Mouse (Mus musculus) hindbrain, embryonic 14.5 days (tissue): ENCODE measurements around the gene Atpif1. TPM values are rescaled to one million over a fixed set of nuclear protein-coding genes. Genes with fewer than 3 reads are reported as not detected.

Experiments
- ATAC-seq: fragments of 200-750 bp; cut with Nextera tagmentation; 2 replicates; pipeline ENCODE4 v1.8.0; 2017; ENCODE audit warnings: moderate number of reproducible peaks, mild to moderate bottlenecking, moderate TSS enrichment, moderate library complexity; ENCODE audit not compliant: low FRiP score
- DNase-seq: peaks from one replicate; pipeline ENCODE4 v3.0.0-alpha.2; 2015; ENCODE audit warnings: low spot score
- H3K27ac ChIP-seq: fragments of 300-500 bp; sonication (generic); 2 replicates; pipeline ENCODE4 v1.5.1; 2014; ENCODE audit warnings: mild to moderate bottlenecking, moderate library complexity
- H3K27me3 ChIP-seq: fragments of 300-500 bp; sonication (generic); 2 replicates; pipeline ENCODE4 v1.6.1; 2014; ENCODE audit warnings: mild to moderate bottlenecking, low read length, mixed read lengths; ENCODE audit not compliant: control insufficient read depth, insufficient read depth
- H3K36me3 ChIP-seq: fragments of 300-500 bp; sonication (generic); replicated peaks from 2 replicates; pipeline ENCODE4 v1.6.1; 2014; ENCODE audit not compliant: control insufficient read depth, insufficient read depth
- H3K4me1 ChIP-seq: fragments of 300-500 bp; sonication (generic); replicated peaks from 2 replicates; pipeline ENCODE4 v1.6.1; 2014; ENCODE audit warnings: antibody characterized with exemption, low read length, mixed read lengths; ENCODE audit not compliant: control insufficient read depth, insufficient read depth
- H3K4me2 ChIP-seq: fragments of 300-500 bp; sonication (generic); replicated peaks from 2 replicates; pipeline ENCODE4 v1.6.1; 2014; ENCODE audit warnings: mild to moderate bottlenecking, moderate library complexity
- H3K4me3 ChIP-seq: fragments of 300-500 bp; sonication (generic); replicated peaks from 2 replicates; pipeline ENCODE4 v1.5.1; 2014; ENCODE audit warnings: mild to moderate bottlenecking, low read length
- H3K9ac ChIP-seq: fragments of 300-500 bp; sonication (generic); 2 replicates; pipeline ENCODE4 v1.6.1; 2014
- H3K9me3 ChIP-seq: fragments of 300-500 bp; sonication (generic); 2 replicates; pipeline ENCODE4 v1.6.1; 2016; ENCODE audit warnings: low read length; ENCODE audit not compliant: control insufficient read depth
- WGBS: fragments of 180-500 bp; shearing (Covaris S2); extraction: QIAGEN DNeasy Blood & Tissue Kit; methylation state at CpG from one replicate; pipeline ENCODE4 v1.1.7; 2014; 5-methylcytosine and 5-hydroxymethylcytosine counted together
- polyA plus RNA-seq: library from polyadenylated mRNA; unstranded; fragments of >200 nt; fragmentation: Nextera tagmentation; extraction: Ambion mirVana; gene quantifications from 2 replicates; pipeline ENCODE4 v1.2.1, GENCODE M21; 2014

Atpif1 gene
- polyA plus RNA-seq, 1 experiment from 2014 or later = 1,589 TPM

DNA sequence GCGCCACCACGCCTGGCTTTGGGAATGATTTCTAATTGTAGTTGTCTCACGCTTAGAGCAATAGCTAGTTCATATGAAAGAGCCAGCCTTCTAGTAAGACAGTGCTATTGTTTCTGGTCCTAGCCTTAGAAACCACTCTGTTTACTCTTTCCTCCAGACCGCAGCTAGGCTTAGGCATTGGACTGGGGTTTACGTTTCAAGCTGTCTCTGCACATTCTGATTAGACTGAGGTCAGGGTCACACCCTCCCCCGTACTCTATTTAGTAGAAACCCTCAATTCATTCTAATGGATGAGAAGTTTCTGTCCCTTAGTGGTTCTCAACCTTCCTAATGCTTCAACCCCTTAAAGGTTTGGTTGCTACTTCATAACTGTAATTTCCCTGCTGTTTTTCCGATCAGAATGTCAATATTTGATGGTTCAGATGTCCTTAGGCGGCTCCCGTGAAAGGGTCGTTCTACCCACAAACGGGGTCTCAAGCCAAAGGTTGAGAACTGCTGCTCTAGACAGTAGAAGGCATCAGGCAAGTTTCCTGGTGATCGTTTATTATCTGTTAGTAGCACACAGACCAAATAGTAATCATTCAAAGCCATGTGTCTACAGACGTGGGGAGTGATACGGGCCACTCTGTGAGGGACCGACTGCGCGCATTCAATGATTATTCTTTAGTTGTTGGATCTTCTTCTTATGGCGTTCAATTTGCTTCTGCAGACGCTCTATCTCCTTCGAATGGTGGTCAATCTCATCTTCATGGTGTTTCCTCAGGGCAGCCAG, 3.2 kb downstream of the Atpif1 start:
- Histone ChIP-seq H3K4me3 (no peak overlapping the region), H3K36me3 (peaks cover 21% of the 10 kb centered on the region), H3K27ac (no peak overlapping the region), H3K9ac (no peak overlapping the region), H3K9me3 (no peaks in the 10 kb centered on the region), H3K4me2 (no peak overlapping the region), H3K27me3 (no peaks in the 10 kb centered on the region), H3K4me1 (peaks cover 22% of the 10 kb centered on the region)
- no peak for DNase-seq
- no peak for ATAC-seq
- WGBS = 96% methylated on average over 20 of the region's 20 CpGs

DNA sequence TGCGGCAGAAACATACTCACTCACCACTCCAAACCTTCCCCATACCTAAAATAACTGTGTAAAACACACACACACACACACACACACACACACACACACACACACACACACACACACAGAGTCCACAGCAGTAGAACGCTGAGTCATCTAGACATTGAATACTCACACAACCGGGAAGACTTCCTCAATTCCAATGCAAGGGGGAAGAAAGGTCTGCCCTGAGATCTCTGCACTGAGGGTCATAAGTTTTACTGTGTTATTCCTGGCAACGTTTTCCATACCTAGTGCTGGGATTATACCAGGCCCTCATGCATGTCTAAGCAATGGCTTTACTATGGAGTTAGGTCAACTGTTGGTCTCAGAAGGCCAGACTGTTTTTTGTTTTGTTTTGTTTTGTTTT, 4.1 kb downstream of the Atpif1 start:
- no peak overlapping the region for H3K9ac ChIP-seq
- no peaks in the 10 kb centered on the region for H3K27me3 ChIP-seq
- ATAC-seq (no peak), DNase-seq (no peak)
- peaks cover 21% of the 10 kb centered on the region for H3K36me3 ChIP-seq
- WGBS = 89% methylated on average over 4 of the region's 4 CpGs
- no peak overlapping the region for H3K27ac ChIP-seq
- H3K4me3 ChIP-seq = no peak overlapping the region
- no peak overlapping the region for H3K4me2 ChIP-seq
- H3K9me3 ChIP-seq = no peaks in the 10 kb centered on the region
- peaks cover 22% of the 10 kb centered on the region for H3K4me1 ChIP-seq

- no peaks in the 10 kb centered on the region for H3K9me3 ChIP-seq
- H3K27ac ChIP-seq = no peak overlapping the region
- H3K36me3 ChIP-seq = peaks cover 21% of the 10 kb centered on the region
- H3K9ac ChIP-seq = no peak overlapping the region
- 93% methylated on average over 8 of the region's 8 CpGs for WGBS
- ATAC-seq (no peak), DNase-seq (no peak)
- H3K4me2 ChIP-seq = no peak overlapping the region
- peaks cover 18% of the 10 kb centered on the region for H3K4me1 ChIP-seq
- H3K4me3 ChIP-seq = no peak overlapping the region
- H3K27me3 ChIP-seq = no peaks in the 10 kb centered on the region
These were observed 5.4 kb downstream of the Atpif1 start for GRCm38 (mm10) chr4:132527917-132528522.

DNA sequence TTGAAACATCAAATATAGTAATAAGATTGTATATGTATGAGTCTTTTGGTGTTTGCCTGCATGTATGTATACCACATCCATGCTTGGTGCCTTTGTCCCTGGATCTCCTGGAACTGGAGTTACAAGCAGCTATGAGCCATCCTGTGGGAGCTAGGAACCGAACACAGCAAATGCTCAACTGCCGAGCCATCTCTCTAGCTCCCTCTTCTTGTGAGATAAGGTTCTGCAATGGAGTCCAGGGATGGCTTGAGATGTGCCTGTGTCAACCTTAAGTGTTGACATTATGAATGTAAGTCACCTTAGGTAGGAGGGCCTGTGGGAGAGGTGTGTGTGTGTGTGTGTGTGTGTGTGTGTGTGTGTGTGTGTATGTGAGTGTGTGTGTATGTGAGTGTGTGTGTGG, 6.8 kb downstream of the Atpif1 start:
- 53% methylated on average over 2 of the region's 2 CpGs for WGBS
- H3K4me2 ChIP-seq = no peak overlapping the region
- H3K27me3 ChIP-seq = no peaks in the 10 kb centered on the region
- ATAC-seq = no peak
- H3K4me3 ChIP-seq = no peak overlapping the region
- H3K27ac ChIP-seq = no peak overlapping the region
- DNase-seq = no peak
- peaks cover 8% of the 10 kb centered on the region for H3K4me1 ChIP-seq
- H3K9ac ChIP-seq = no peak overlapping the region
- H3K9me3 ChIP-seq = no peaks in the 10 kb centered on the region
- peaks cover 21% of the 10 kb centered on the region for H3K36me3 ChIP-seq

DNA sequence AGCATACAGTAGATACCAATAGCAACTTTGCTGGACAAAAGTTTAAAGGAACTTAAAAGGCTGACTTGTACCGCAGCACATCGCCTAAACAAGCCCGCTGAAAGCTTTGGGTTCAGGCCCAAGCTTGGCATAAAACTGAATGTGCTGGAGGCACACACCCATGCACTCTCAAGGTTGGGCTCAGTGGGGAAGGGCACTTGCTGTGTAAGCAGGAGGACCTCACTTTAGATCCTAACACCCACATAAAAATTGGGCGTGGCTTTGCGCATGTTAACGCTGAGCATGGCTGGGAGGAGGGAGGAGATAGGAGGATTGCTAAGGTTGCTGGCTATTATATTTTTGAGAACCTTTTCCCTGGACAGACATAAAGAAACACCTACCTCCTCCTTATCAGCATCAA, 8.7 kb downstream of the Atpif1 start:
- 43% methylated on average over 6 of the region's 6 CpGs for WGBS
- H3K4me2 ChIP-seq = no peak overlapping the region
- DNase-seq = no peak
- H3K9me3 ChIP-seq = no peaks in the 10 kb centered on the region
- no peak overlapping the region for H3K9ac ChIP-seq
- H3K27ac ChIP-seq = no peak overlapping the region
- H3K27me3 ChIP-seq = no peaks in the 10 kb centered on the region
- no peak overlapping the region for H3K4me3 ChIP-seq
- H3K36me3 ChIP-seq = peaks cover 7% of the 10 kb centered on the region
- H3K4me1 ChIP-seq = no peaks in the 10 kb centered on the region
- ATAC-seq = no peak

DNA sequence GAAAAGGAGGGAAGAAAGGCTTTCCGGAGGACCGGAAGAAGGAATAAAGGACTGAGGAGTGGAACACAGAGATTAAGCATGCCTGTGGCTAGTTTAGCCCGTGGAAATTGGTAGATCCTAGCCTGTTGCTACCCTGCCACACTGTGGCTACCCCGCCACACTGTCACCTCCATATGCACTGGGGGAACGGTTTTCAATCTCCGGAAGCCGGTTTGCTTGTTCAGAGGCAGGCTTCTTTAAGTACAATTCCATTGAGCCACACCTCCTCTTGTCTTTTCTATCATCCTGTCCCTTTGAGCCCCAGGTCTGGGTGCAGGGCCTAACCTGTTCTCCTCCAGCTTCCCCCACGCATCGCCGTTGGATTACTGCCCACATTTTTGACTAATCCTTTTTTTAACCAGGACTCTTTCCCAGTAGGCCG, 9.1 kb downstream of the Atpif1 start:
- no peak overlapping the region for H3K27ac ChIP-seq
- no peaks in the 10 kb centered on the region for H3K27me3 ChIP-seq
- no peak for ATAC-seq
- H3K9me3 ChIP-seq = no peaks in the 10 kb centered on the region
- H3K4me2 ChIP-seq = no peak overlapping the region
- H3K9ac ChIP-seq = no peak overlapping the region
- no peak for DNase-seq
- no peaks in the 10 kb centered on the region for H3K4me1 ChIP-seq
- WGBS = 18% methylated on average over 11 of the region's 11 CpGs
- peaks cover 3% of the 10 kb centered on the region; the same call in 1 of the 2 replicates for H3K36me3 ChIP-seq
- H3K4me3 ChIP-seq = no peak overlapping the region

DNA sequence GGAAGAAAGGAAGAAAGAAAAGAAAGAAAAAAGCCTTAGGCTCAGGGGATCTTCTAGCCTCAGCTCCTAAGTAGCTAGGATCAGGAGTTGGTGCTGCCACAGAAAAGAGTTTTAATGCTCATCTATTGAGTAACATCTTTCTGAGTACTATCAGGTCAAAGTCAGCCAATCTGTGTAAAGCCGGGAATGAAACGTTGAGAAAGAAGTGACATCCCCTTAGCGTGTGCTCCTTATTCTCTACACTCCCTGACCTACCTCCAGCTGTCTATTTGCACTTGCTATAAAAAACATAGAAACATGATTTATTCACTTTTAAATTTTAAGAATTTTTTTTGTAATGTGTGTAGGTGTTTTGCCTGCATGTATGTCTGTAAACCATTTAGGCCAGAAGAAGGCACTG, 14.3 kb downstream of the Atpif1 start:
- Histone ChIP-seq H3K4me1 (peaks cover 5% of the 10 kb centered on the region; the same call in 1 of the 2 replicates), H3K36me3 (no peaks in the 10 kb centered on the region), H3K27ac (no peak overlapping the region), H3K4me2 (no peak overlapping the region), H3K27me3 (no peaks in the 10 kb centered on the region), H3K9ac (no peak overlapping the region), H3K4me3 (no peak overlapping the region), H3K9me3 (no peaks in the 10 kb centered on the region)
- WGBS = 91% methylated on average over 3 of the region's 3 CpGs
- ATAC-seq = no peak
- no peak for DNase-seq

DNA sequence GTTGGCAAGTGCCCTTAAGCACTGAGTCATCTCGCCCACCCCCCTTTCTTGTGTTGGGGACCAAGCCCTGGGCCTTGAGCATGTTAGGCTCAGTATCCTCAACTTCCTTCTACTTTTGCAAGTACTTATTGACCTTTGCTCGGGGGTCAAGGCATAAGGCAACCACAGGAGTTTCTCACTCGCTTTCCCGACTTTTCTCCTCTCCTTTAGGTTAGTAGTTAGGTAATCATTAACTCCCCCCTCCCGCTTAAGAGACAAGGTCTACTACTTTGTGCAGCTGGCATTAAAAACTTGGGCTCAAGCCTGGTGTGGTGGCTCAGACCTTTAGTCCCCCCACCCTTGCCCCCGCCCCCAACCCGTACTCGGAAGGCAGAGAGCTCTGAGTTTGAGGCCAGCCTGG, 15.4 kb downstream of the Atpif1 start:
- H3K27ac ChIP-seq = no peak overlapping the region
- 69% methylated on average over 8 of the region's 8 CpGs for WGBS
- H3K27me3 ChIP-seq = peaks cover 7% of the 10 kb centered on the region; the same call in 1 of the 2 replicates
- H3K36me3 ChIP-seq = no peaks in the 10 kb centered on the region
- DNase-seq = no peak
- H3K4me1 ChIP-seq = peaks cover 5% of the 10 kb centered on the region; the same call in 1 of the 2 replicates
- no peak for ATAC-seq
- no peak overlapping the region for H3K4me3 ChIP-seq
- no peak overlapping the region for H3K9ac ChIP-seq
- no peaks in the 10 kb centered on the region for H3K9me3 ChIP-seq
- H3K4me2 ChIP-seq = no peak overlapping the region

- peaks cover 7% of the 10 kb centered on the region; the same call in 1 of the 2 replicates for H3K27me3 ChIP-seq
- ATAC-seq = peak; percentile 93
- no peaks in the 10 kb centered on the region for H3K36me3 ChIP-seq
- peak overlapping the region; percentile 41 for H3K4me3 ChIP-seq
- H3K27ac ChIP-seq = peak overlapping the region; percentile 68
- H3K9ac ChIP-seq = peak overlapping the region; percentile 38
- peak; percentile 90 for DNase-seq
- H3K4me2 ChIP-seq = peak overlapping the region; percentile 98
- peaks cover 5% of the 10 kb centered on the region; the same call in 1 of the 2 replicates for H3K4me1 ChIP-seq
- no peaks in the 10 kb centered on the region for H3K9me3 ChIP-seq
- WGBS = 21% methylated on average over 22 of the region's 22 CpGs
These were observed 17.9 kb downstream of the Atpif1 start for GRCm38 (mm10) chr4:132515369-132516155.
